Mouse (Mus musculus) brain, embryonic 14.5 days (tissue): ENCODE measurements around the gene Ttll3.

Experiments used
- CTCF ChIP-seq: fragments of 200-500 bp; IDR thresholded peaks from 2 replicates; pipeline ENCODE4 v1.5.1; 2012; ENCODE audit warnings: inconsistent platforms, mild to moderate bottlenecking, moderate library complexity, borderline replicate concordance; ENCODE audit not compliant: insufficient read depth, insufficient read length; ENCODE audit errors: extremely low read depth
- POLR2A ChIP-seq: fragments of 200-500 bp; IDR thresholded peaks from 2 replicates; pipeline ENCODE4 v1.6.1; 2012; ENCODE audit warnings: mild to moderate bottlenecking, inconsistent platforms, borderline replicate concordance; ENCODE audit not compliant: poor library complexity, insufficient read depth, insufficient read length, severe bottlenecking; ENCODE audit errors: extremely low read depth

GRCm38 (mm10) chr6:113435664-113436205 is 46.7 kb downstream of the Ttll3 start, which contains the start of gene Cidec:
- TF ChIP-seq POLR2A = no peak
- no peak for TF ChIP-seq CTCF
